ENCODE assay signal across 20 mouse cellular contexts in genomic region chr14:29738751-29739150, GRCm38 (mm10). TPM values are rescaled to one million over a fixed set of nuclear protein-coding genes. Genes with fewer than 3 reads are reported as not detected.
"Had no signal": no experiment of that assay in that cellular context is flagged by ENCODE, and none has a peak within 500 bp of the region (broad histone marks: within the 10 kb centered on the region; RNA-seq: fewer than 3 reads in every experiment).

No protein-coding gene starts in this region.

- H3K4me2 ChIP-seq: lung, embryonic 14.5 days; midbrain, embryonic 12.5 days; neural tube, embryonic 13.5 days; neural tube, embryonic 15.5 days had no signal

- H3K36me3 ChIP-seq: midbrain, embryonic 10.5 days; midbrain, embryonic 12.5 days; neural tube, embryonic 13.5 days; neural tube, embryonic 15.5 days had no signal

- H3K9me3 ChIP-seq: midbrain, embryonic 10.5 days; midbrain, embryonic 12.5 days; neural tube, embryonic 13.5 days; neural tube, embryonic 15.5 days had no signal

- DNase-seq: lung, adult 18-20 months; lung, embryonic 14.5 days; lung, postnatal 10 days; lung, postnatal 4 days; midbrain, embryonic 14.5 days; retina, postnatal 1 day; right cerebral cortex, adult 18-20 months; right cerebral cortex, postnatal 25 days; right cerebral cortex, postnatal 4 days; spleen, adult 18-20 months; thymus, adult 18-20 months; thymus, postnatal 14 days; thymus, postnatal 36 days had no signal

- H3K4me1 ChIP-seq: midbrain, embryonic 10.5 days; midbrain, embryonic 12.5 days; neural tube, embryonic 13.5 days; neural tube, embryonic 15.5 days had no signal

- H3K27ac ChIP-seq: midbrain, embryonic 10.5 days; midbrain, embryonic 12.5 days; neural tube, embryonic 13.5 days; neural tube, embryonic 15.5 days had no signal

- H3K27me3 ChIP-seq: midbrain, embryonic 12.5 days; neural tube, embryonic 13.5 days; neural tube, embryonic 15.5 days had no signal

- H3K9ac ChIP-seq: lung, embryonic 14.5 days; midbrain, embryonic 12.5 days; neural tube, embryonic 13.5 days; neural tube, embryonic 15.5 days had no signal

- H3K4me3 ChIP-seq: midbrain, embryonic 10.5 days; midbrain, embryonic 12.5 days; myocyte; neural tube, embryonic 13.5 days; neural tube, embryonic 15.5 days had no signal

- ATAC-seq: midbrain, embryonic 16.5 days had no signal

RNA-seq across cellular contexts. Expression of gene Cacna2d3, which starts 17.1 kb away (rescaled TPM):
- total RNA-seq: megakaryocyte-erythroid progenitor cell, adult 5-6 weeks had no signal
